Comparison of ENCODE assay signal across 24 mouse cellular contexts in genomic region chr1:139514556-139514955, GRCm38 (mm10). TPM values are rescaled to one million over a fixed set of nuclear protein-coding genes. Genes with fewer than 3 reads are reported as not detected.
"Had no signal": no experiment of that assay in that cellular context is flagged by ENCODE, and none has a peak within 500 bp of the region (broad histone marks: within the 10 kb centered on the region; RNA-seq: fewer than 3 reads in every experiment).

No protein-coding gene starts in this region.

- DNase-seq: liver, postnatal 0 days; lung, adult 2 months; lung, postnatal 14 days; lung, postnatal 36 days; midbrain, embryonic 14.5 days; right cerebral cortex, postnatal 14 days; thymus, adult 2 months; thymus, postnatal 25 days; thymus, postnatal 4 days had no signal

- H3K36me3 ChIP-seq: lung, embryonic 15.5 days; midbrain, embryonic 10.5 days; midbrain, embryonic 12.5 days; neural tube, embryonic 13.5 days; neural tube, embryonic 15.5 days; stomach, embryonic 15.5 days had no signal

- ATAC-seq: liver, postnatal 0 days; lung, postnatal 0 days; midbrain, embryonic 16.5 days had no signal

- H3K27ac ChIP-seq: lung, embryonic 15.5 days; macrophage; midbrain, embryonic 10.5 days; midbrain, embryonic 12.5 days; neural tube, embryonic 13.5 days; neural tube, embryonic 15.5 days; stomach, embryonic 15.5 days; stomach, postnatal 0 days had no signal

- H3K4me1 ChIP-seq: lung, embryonic 15.5 days; megakaryocyte, embryonic 14.5 days; midbrain, embryonic 10.5 days; midbrain, embryonic 12.5 days; neural tube, embryonic 13.5 days; neural tube, embryonic 15.5 days; stomach, embryonic 15.5 days had no signal

- H3K27me3 ChIP-seq: lung, embryonic 15.5 days; megakaryocyte, embryonic 14.5 days; midbrain, embryonic 12.5 days; neural tube, embryonic 13.5 days; neural tube, embryonic 15.5 days; stomach, embryonic 15.5 days had no signal

- H3K4me3 ChIP-seq: lung, embryonic 15.5 days; megakaryocyte, embryonic 14.5 days; midbrain, embryonic 10.5 days; midbrain, embryonic 12.5 days; myocyte; neural tube, embryonic 13.5 days; neural tube, embryonic 15.5 days; stomach, embryonic 15.5 days had no signal

RNA-seq across cellular contexts. Expression of gene F13b, which starts 13.1 kb away (rescaled TPM):
- polyA plus RNA-seq: lung, adult 2 months; lung, embryonic 15.5 days; macrophage; midbrain, embryonic 10.5 days; midbrain, embryonic 12.5 days; midbrain, embryonic 14.5 days; midbrain, embryonic 16.5 days; myocyte; neural tube, embryonic 11.5 days; neural tube, embryonic 13.5 days; neural tube, embryonic 15.5 days; spleen, adult 2 months; thymus, adult 2 months; urinary bladder, adult 2 months had no signal

RNA-seq across cellular contexts. Expression of gene Cfhr1, which starts 45.5 kb away (rescaled TPM):
- polyA plus RNA-seq: lung, adult 2 months; lung, embryonic 15.5 days; lung, postnatal 0 days; macrophage; midbrain, embryonic 12.5 days; midbrain, embryonic 14.5 days; midbrain, embryonic 16.5 days; myocyte; neural tube, embryonic 11.5 days; neural tube, embryonic 13.5 days; neural tube, embryonic 15.5 days; spleen, adult 2 months; thymus, adult 2 months; urinary bladder, adult 2 months had no signal
